Mouse (Mus musculus) C2C12 (cell line): ENCODE results near the gene Plxdc1. TPM values are rescaled to one million over a fixed set of nuclear protein-coding genes. Genes with fewer than 3 reads are reported as not detected.

Source experiments
- H3K27me3 ChIP-seq: one replicate; pipeline ENCODE4 v1.6.1; 2011; ENCODE audit not compliant: control insufficient read depth, insufficient read depth, insufficient read length
- H3K36me3 ChIP-seq: one replicate; pipeline ENCODE4 v1.6.1; 2011; ENCODE audit not compliant: control insufficient read depth, insufficient read depth
- H3K4me3 ChIP-seq: one replicate; pipeline ENCODE4 v1.5.1; 2011; ENCODE audit warnings: mild to moderate bottlenecking, control low read depth; ENCODE audit not compliant: poor library complexity, insufficient read depth, severe bottlenecking
- H3K79me2 ChIP-seq: one replicate; pipeline ENCODE4 v1.6.1; 2011; ENCODE audit not compliant: control insufficient read depth, insufficient read depth
- H3K79me3 ChIP-seq: one replicate; pipeline ENCODE4 v1.6.1; 2011; ENCODE audit warnings: low read depth, control low read depth
- H3ac ChIP-seq: one replicate; pipeline ENCODE3; 2011; ENCODE audit warnings: low read depth; ENCODE audit not compliant: control insufficient read depth, insufficient read length
- CEBPB ChIP-seq: IDR thresholded peaks from one replicate; pipeline ENCODE4 v1.6.1; 2011; ENCODE audit warnings: low read depth, mild to moderate bottlenecking, control low read depth, moderate library complexity
- CTCF ChIP-seq: IDR thresholded peaks from one replicate; pipeline ENCODE4 v1.5.1; 2011; ENCODE audit not compliant: control insufficient read depth, insufficient read depth, insufficient read length
- FOSL1 ChIP-seq: IDR thresholded peaks from one replicate; pipeline ENCODE4 v1.8.0; 2011; ENCODE audit warnings: mild to moderate bottlenecking, low read length; ENCODE audit not compliant: poor library complexity, insufficient read depth, severe bottlenecking
- MAX ChIP-seq: IDR thresholded peaks from one replicate; pipeline ENCODE4 v1.6.1; 2011; ENCODE audit warnings: mild to moderate bottlenecking, control low read depth
- MYOD1 ChIP-seq: IDR thresholded peaks from one replicate; pipeline ENCODE4 v1.6.1; 2011; ENCODE audit warnings: low read depth; ENCODE audit not compliant: control insufficient read depth, insufficient read length
- MYOG ChIP-seq: IDR thresholded peaks from one replicate; pipeline ENCODE4 v1.6.1; 2011; ENCODE audit not compliant: control insufficient read depth, insufficient read length; ENCODE audit errors: extremely low read depth
- USF1 ChIP-seq: IDR thresholded peaks from one replicate; pipeline ENCODE4 v1.6.1; 2011; ENCODE audit warnings: low read depth, mild to moderate bottlenecking, control low read depth, moderate library complexity
- polyA plus RNA-seq: library from polyadenylated mRNA; unstranded; fragments of >200 nt; fragmentation: generic; extraction: Trizol; gene quantifications from one replicate; pipeline ENCODE4 v1.2.1, GENCODE M21; 2012; ENCODE audit warnings: missing spikeins

Gene Plxdc1
- polyA plus RNA-seq, 1 experiment, result 0.25 TPM

- H3K79me2 ChIP-seq, result no peaks in the 10 kb centered on the region
- no peak overlapping the region for H3K4me3 ChIP-seq
Measured at GRCm38 (mm10) chr11:97923639-97924038, 62.6 kb downstream of the Plxdc1 start.

GRCm38 (mm10) chr11:97915974-97916503, 70.2 kb downstream of the Plxdc1 start:
- TF ChIP-seq USF1 (no peak), CEBPB (no peak), FOSL1 (no peak), CTCF (no peak), MAX (no peak), MYOG (no peak), MYOD1 (no peak)
- Histone ChIP-seq H3ac (no peak overlapping the region), H3K36me3 (no peaks in the 10 kb centered on the region), H3K79me2 (no peaks in the 10 kb centered on the region), H3K79me3 (no peaks in the 10 kb centered on the region), H3K4me3 (no peak overlapping the region), H3K27me3 (no peaks in the 10 kb centered on the region)

More at GRCm38 (mm10) chr11:97923639-97924038, 62.6 kb downstream of the Plxdc1 start:
- Histone ChIP-seq H3K79me3 (no peaks in the 10 kb centered on the region), H3K27me3 (no peaks in the 10 kb centered on the region), H3K36me3 (no peaks in the 10 kb centered on the region), H3ac (no peak overlapping the region)
- TF ChIP-seq CTCF, result no peak
- TF ChIP-seq MYOG, result no peak
- TF ChIP-seq CEBPB, result no peak
- no peak for TF ChIP-seq MAX
- TF ChIP-seq MYOD1, result no peak
- no peak for TF ChIP-seq USF1
- TF ChIP-seq FOSL1, result no peak

- Histone ChIP-seq H3K4me3 (no peak overlapping the region), H3K36me3 (no peaks in the 10 kb centered on the region), H3K27me3 (no peaks in the 10 kb centered on the region), H3K79me3 (no peaks in the 10 kb centered on the region), H3K79me2 (no peaks in the 10 kb centered on the region), H3ac (no peak overlapping the region)
- TF ChIP-seq FOSL1 (no peak), CTCF (no peak), USF1 (no peak)
Measured at GRCm38 (mm10) chr11:97915471-97915870, 70.8 kb downstream of the Plxdc1 start.

GRCm38 (mm10) chr11:97913111-97913510, 73.1 kb downstream of the Plxdc1 start:
- no peak overlapping the region for H3K4me3 ChIP-seq
- no peak for TF ChIP-seq CTCF
- no peak for TF ChIP-seq MYOG
- no peak for TF ChIP-seq FOSL1
- no peak for TF ChIP-seq MAX
- no peak for TF ChIP-seq CEBPB
- no peak for TF ChIP-seq USF1
- TF ChIP-seq MYOD1, result no peak
- no peaks in the 10 kb centered on the region for H3K27me3 ChIP-seq
- no peaks in the 10 kb centered on the region for H3K79me3 ChIP-seq
- no peaks in the 10 kb centered on the region for H3K36me3 ChIP-seq
- no peak overlapping the region for H3ac ChIP-seq
- H3K79me2 ChIP-seq, result no peaks in the 10 kb centered on the region

- TF ChIP-seq MAX (no peak), FOSL1 (no peak), CTCF (no peak), MYOG (no peak), CEBPB (no peak), MYOD1 (no peak), USF1 (no peak)
- H3K27me3 ChIP-seq, result no peaks in the 10 kb centered on the region
- H3K4me3 ChIP-seq, result no peak overlapping the region
- H3ac ChIP-seq, result no peak overlapping the region
- H3K79me3 ChIP-seq, result no peaks in the 10 kb centered on the region
- no peaks in the 10 kb centered on the region for H3K36me3 ChIP-seq
- H3K79me2 ChIP-seq, result no peaks in the 10 kb centered on the region
Measured at GRCm38 (mm10) chr11:97908634-97909348, 77.5 kb downstream of the Plxdc1 start.

GRCm38 (mm10) chr11:97907935-97908334, 78.3 kb downstream of the Plxdc1 start:
- TF ChIP-seq MYOG (no peak), USF1 (no peak), MAX (no peak), FOSL1 (no peak), MYOD1 (no peak), CEBPB (no peak), CTCF (no peak)
- Histone ChIP-seq H3K36me3 (no peaks in the 10 kb centered on the region), H3K27me3 (no peaks in the 10 kb centered on the region), H3K79me3 (no peaks in the 10 kb centered on the region), H3K4me3 (no peak overlapping the region), H3ac (no peak overlapping the region), H3K79me2 (no peaks in the 10 kb centered on the region)
